Mouse (Mus musculus) stomach, postnatal 0 days (tissue): ENCODE results near the gene Tespa1. TPM values are rescaled to one million over a fixed set of nuclear protein-coding genes. Genes with fewer than 3 reads are reported as not detected.

Source experiments
- ATAC-seq: fragments of 200-750 bp; cut with Nextera tagmentation; 2 replicates; pipeline ENCODE4 v1.8.0; 2017; ENCODE audit not compliant: low FRiP score, low TSS enrichment
- DNase-seq: peaks from one replicate; pipeline ENCODE4 v3.0.0-alpha.2; 2016; ENCODE audit warnings: low spot score
- H3K27ac ChIP-seq: fragments of 300-500 bp; sonication (generic); replicated peaks from 2 replicates; pipeline ENCODE4 v1.5.1; 2014; ENCODE audit warnings: mild to moderate bottlenecking, control low read depth
- H3K27me3 ChIP-seq: fragments of 300-500 bp; sonication (generic); 2 replicates; pipeline ENCODE4 v1.6.1; 2014; ENCODE audit warnings: low read length; ENCODE audit not compliant: control insufficient read depth, insufficient read depth
- H3K36me3 ChIP-seq: fragments of 300-500 bp; sonication (generic); 2 replicates; pipeline ENCODE4 v1.6.1; 2014; ENCODE audit warnings: low read length, mixed read lengths; ENCODE audit not compliant: control insufficient read depth, insufficient read depth
- H3K4me1 ChIP-seq: fragments of 300-500 bp; sonication (generic); replicated peaks from 2 replicates; pipeline ENCODE4 v1.6.1; 2014; ENCODE audit warnings: antibody characterized with exemption; ENCODE audit not compliant: control insufficient read depth, insufficient read depth
- H3K4me2 ChIP-seq: fragments of 300-500 bp; sonication (generic); replicated peaks from 2 replicates; pipeline ENCODE4 v1.6.1; 2014; ENCODE audit warnings: low read depth, mild to moderate bottlenecking, control low read depth, moderate library complexity
- H3K4me3 ChIP-seq: fragments of 300-500 bp; sonication (generic); 2 replicates; pipeline ENCODE4 v1.5.1; 2014; ENCODE audit warnings: low read depth, low read length, control low read depth
- H3K9ac ChIP-seq: fragments of 300-500 bp; sonication (generic); 2 replicates; pipeline ENCODE4 v1.6.1; 2014; ENCODE audit warnings: mild to moderate bottlenecking, low read length, control low read depth, mixed read lengths
- H3K9me3 ChIP-seq: fragments of 300-500 bp; sonication (generic); 2 replicates; pipeline ENCODE4 v1.6.1; 2016; ENCODE audit warnings: low read length; ENCODE audit not compliant: control insufficient read depth
- CTCF ChIP-seq: IDR thresholded peaks from 2 replicates; pipeline ENCODE4 v1.5.1; 2016; ENCODE audit warnings: antibody characterized with exemption, low read depth, mild to moderate bottlenecking, moderate library complexity
- EP300 ChIP-seq: optimal IDR thresholded peaks from 2 replicates; pipeline ENCODE3; 2016; ENCODE audit warnings: antibody characterized with exemption
- WGBS: fragments of 180-500 bp; shearing (Covaris S2); extraction: QIAGEN DNeasy Blood & Tissue Kit; methylation state at CpG from one replicate; pipeline ENCODE4 v1.1.7; 2014; 5-methylcytosine and 5-hydroxymethylcytosine counted together
- polyA plus RNA-seq: library from polyadenylated mRNA; unstranded; fragments of >200 nt; fragmentation: Nextera tagmentation; extraction: Ambion mirVana; gene quantifications from 2 replicates; pipeline ENCODE4 v1.2.1, GENCODE M21; 2015

Gene Tespa1
- polyA plus RNA-seq, 1 experiment from 2014 or later: 0.21 TPM

DNA sequence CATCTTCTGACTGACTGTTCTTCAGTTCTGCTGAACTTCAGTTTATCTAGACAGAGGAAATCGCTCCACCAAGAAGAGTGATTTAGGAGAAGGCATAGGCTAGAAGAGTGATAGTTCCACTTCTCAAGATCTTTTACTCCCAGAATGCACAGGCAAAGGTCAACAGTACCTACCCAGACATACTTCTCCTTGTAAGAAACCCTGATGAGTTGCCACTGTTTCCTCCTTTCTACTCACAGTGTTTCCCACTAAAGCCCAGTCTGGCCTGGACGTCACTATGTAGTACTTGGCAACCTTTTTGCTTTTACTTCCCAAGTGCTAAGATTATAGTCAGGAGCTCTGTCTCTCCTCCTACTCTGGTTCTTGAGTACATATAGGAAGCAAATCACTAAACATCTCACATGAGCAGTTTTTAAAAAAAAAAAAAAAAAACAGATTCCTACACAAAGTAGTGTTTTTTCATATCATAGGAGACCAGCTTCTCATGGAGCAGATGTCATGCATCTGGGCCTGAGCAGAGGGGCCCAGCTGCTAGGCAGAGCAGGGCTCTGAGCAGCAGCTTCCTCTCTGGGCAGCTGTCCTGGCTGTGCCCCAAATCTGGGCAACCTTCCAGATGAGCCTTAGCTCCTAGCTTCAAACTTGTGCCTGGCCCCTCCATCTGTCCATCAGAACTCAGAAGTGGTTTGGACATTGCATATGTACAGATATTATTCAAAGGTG, 8.4 kb upstream of the Tespa1 start:
- 56% methylated on average over 2 of the region's 2 CpGs for WGBS
- no peak for DNase-seq

DNA sequence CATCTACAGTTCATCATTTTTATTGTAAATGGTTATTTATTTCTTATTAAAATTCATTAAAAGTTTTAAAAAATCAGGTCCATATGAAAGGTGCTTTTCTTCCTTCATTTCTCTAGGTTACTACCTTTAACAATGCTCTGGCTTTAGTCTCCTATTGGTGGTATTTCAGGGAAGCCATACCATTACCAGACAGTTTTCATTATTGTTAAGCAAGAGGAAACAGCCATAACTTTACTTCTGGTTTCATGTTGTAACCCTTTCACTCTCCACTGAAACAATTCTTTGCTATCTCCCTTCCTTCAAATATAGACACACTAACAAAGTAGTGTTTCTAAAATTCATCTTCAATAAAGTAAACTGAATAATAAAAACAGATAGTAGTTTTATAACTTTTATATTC, 6.8 kb upstream of the Tespa1 start:
- no peak overlapping the region for H3K9ac ChIP-seq
- no peak overlapping the region for H3K27ac ChIP-seq
- no peak for ATAC-seq
- H3K9me3 ChIP-seq: no peaks in the 10 kb centered on the region
- no peak overlapping the region for H3K4me3 ChIP-seq
- H3K36me3 ChIP-seq: no peaks in the 10 kb centered on the region
- DNase-seq: no peak
- no peak overlapping the region for H3K4me2 ChIP-seq
- H3K4me1 ChIP-seq: no peaks in the 10 kb centered on the region
- TF ChIP-seq CTCF: no peak
- TF ChIP-seq EP300: no peak
- H3K27me3 ChIP-seq: no peaks in the 10 kb centered on the region

More for the DNA sequence above, 8.4 kb upstream of the Tespa1 start:
- Histone ChIP-seq H3K36me3 (no peaks in the 10 kb centered on the region), H3K4me2 (no peak overlapping the region), H3K4me1 (no peaks in the 10 kb centered on the region), H3K27ac (no peak overlapping the region), H3K9me3 (no peaks in the 10 kb centered on the region), H3K4me3 (no peak overlapping the region), H3K27me3 (no peaks in the 10 kb centered on the region), H3K9ac (no peak overlapping the region)
- ATAC-seq: no peak
- TF ChIP-seq CTCF (no peak), EP300 (no peak)

DNA sequence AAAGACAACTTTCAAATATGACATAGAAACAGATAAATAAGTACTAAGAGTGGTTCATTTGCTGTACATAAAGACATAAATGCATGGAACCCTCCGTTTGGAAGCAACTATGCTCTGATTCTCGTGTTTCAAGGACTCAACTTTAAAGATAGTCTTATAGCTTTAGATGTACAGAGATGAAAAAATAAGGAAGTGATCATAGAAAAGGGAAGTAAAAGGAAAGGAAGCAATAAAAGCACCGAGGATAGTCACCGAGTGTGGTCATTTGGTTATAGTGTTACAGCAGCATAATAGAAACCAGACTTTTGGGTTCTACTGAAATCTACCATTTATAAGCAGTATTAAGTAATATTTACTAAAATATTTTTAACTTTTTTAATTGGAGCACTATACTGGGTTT, 4.0 kb upstream of the Tespa1 start:
- Histone ChIP-seq H3K4me2 (no peak overlapping the region), H3K4me1 (no peaks in the 10 kb centered on the region), H3K9me3 (no peaks in the 10 kb centered on the region), H3K36me3 (no peaks in the 10 kb centered on the region), H3K27me3 (no peaks in the 10 kb centered on the region), H3K27ac (no peak overlapping the region), H3K4me3 (no peak overlapping the region), H3K9ac (no peak overlapping the region)
- WGBS: 69% methylated on average over 4 of the region's 4 CpGs
- no peak for TF ChIP-seq CTCF
- no peak for TF ChIP-seq EP300
- no peak for ATAC-seq
- DNase-seq: no peak

DNA sequence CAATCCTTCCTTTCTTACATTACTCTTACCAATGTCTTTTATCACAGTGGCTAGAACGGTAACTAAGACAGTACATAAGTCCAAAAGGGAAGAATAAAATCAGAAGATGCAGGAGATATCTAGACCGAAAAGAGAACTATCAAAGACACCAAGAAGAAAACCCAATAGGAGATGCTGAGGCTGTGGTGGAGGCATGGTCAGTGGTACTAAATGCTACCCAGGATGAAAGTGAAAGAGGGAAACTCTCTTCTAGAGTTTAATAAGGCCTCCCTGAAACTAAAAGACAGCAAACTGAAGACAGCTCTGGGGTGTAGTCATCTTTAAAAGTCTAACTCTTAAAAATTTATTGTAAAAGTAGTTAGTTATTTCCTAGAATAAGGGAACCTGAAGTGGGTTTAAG, 2.0 kb upstream of the Tespa1 start:
- ATAC-seq (no peak), DNase-seq (no peak)
- Histone ChIP-seq H3K4me3 (no peak overlapping the region), H3K36me3 (no peaks in the 10 kb centered on the region), H3K9ac (no peak overlapping the region), H3K9me3 (no peaks in the 10 kb centered on the region), H3K27me3 (no peaks in the 10 kb centered on the region), H3K27ac (no peak overlapping the region), H3K4me1 (no peaks in the 10 kb centered on the region), H3K4me2 (no peak overlapping the region)
- no peak for TF ChIP-seq CTCF
- TF ChIP-seq EP300: no peak
- WGBS: 79% methylated on average over 2 of the region's 2 CpGs

DNA sequence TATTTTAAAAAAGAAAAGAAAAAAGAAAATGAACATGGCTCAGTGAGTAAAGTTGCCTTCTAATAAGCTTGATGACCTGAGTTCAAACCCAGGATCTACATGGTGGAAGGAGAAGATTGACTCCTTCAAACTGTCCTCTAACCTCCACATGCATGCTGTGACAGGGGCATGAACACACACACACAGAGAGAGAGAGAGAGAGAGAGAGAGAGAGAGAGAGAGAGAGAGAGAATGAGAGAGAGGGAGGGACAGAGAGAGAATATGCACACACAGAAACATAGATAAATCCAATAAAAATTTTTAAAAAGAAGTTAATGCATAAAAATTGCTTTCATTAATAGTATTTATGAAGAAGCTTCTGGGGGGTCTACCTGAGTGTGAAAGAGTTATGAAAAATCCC, 608 bp upstream of the Tespa1 start:
- Histone ChIP-seq H3K9ac (no peak overlapping the region), H3K9me3 (no peaks in the 10 kb centered on the region), H3K4me1 (no peaks in the 10 kb centered on the region), H3K4me3 (no peak overlapping the region), H3K36me3 (no peaks in the 10 kb centered on the region), H3K4me2 (no peak overlapping the region), H3K27me3 (no peaks in the 10 kb centered on the region), H3K27ac (no peak overlapping the region)
- DNase-seq (no peak), ATAC-seq (no peak)
- TF ChIP-seq EP300 (no peak), CTCF (no peak)

DNA sequence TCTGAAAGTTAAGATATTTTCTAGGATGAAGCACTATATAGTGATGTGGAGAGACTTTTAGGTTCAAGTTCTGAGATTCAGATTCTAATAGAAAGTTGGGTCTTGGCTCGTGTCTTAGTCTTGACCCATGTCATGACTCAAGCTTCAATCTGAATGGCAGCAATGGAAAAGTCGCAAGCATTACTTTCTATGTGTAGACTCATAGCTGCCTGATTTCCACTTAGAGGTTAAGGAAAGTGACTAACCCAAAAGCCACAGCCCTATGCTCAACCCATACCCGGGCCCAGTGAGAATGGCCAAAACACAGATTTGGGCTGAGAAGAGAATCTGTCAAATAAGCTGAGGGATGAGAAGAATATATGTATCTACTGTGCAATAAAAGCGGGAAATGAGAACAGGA, 1.6 kb downstream of the Tespa1 start:
- Histone ChIP-seq H3K27ac (no peak overlapping the region), H3K9ac (no peak overlapping the region), H3K9me3 (no peaks in the 10 kb centered on the region), H3K27me3 (no peaks in the 10 kb centered on the region), H3K4me2 (no peak overlapping the region), H3K4me1 (no peaks in the 10 kb centered on the region), H3K36me3 (no peaks in the 10 kb centered on the region), H3K4me3 (no peak overlapping the region)
- TF ChIP-seq EP300 (no peak), CTCF (no peak)
- DNase-seq (no peak), ATAC-seq (no peak)
- WGBS: 87% methylated on average over 4 of the region's 4 CpGs
